Mouse (Mus musculus) gastrocnemius, postnatal 25 days (tissue): ENCODE results near the gene Ppp1r17. TPM values are rescaled to one million over a fixed set of nuclear protein-coding genes. Genes with fewer than 3 reads are reported as not detected.

ENCODE experiments used
- total RNA-seq, 2 experiments: library from RNA; stranded (reverse); gene quantifications; 1 replicate in 1 of 2; 2 replicates in 1 of 2; pipeline ENCODE4 v1.2.3; 2021

Ppp1r17 gene
- total RNA-seq, 2 experiments from 2014 or later, result not detected

Other genes starting within 250 kb of the Ppp1r17 start
- not detected for gene Itprid1, start 180.6 kb upstream of the Ppp1r17 start, total RNA-seq